Mouse (Mus musculus) limb, embryonic 12.5 days (tissue): Measurements from ENCODE around the gene Rpl41. TPM values are rescaled to one million over a fixed set of nuclear protein-coding genes. Genes with fewer than 3 reads are reported as not detected.
A peak's percentile ranks its signal among the peaks of the same experiment; 100 is the strongest.

Experiments
- ATAC-seq: fragments of 200-750 bp; cut with Nextera tagmentation; 2 replicates; pipeline ENCODE4 v1.8.0; 2017; ENCODE audit warnings: low read depth, moderate TSS enrichment; ENCODE audit not compliant: insufficient number of reproducible peaks, insufficient read depth, low FRiP score, low TSS enrichment
- H3K27ac ChIP-seq: fragments of 300-500 bp; sonication (generic); 2 replicates; pipeline ENCODE4 v1.5.1; 2016; ENCODE audit warnings: mild to moderate bottlenecking, moderate library complexity
- H3K27me3 ChIP-seq: fragments of 300-500 bp; sonication (generic); 2 replicates; pipeline ENCODE4 v1.6.1; 2016; ENCODE audit warnings: mild to moderate bottlenecking, moderate library complexity
- H3K36me3 ChIP-seq: fragments of 300-500 bp; sonication (generic); 2 replicates; pipeline ENCODE4 v1.6.1; 2016; ENCODE audit warnings: mild to moderate bottlenecking, moderate library complexity
- H3K4me1 ChIP-seq: fragments of 300-500 bp; sonication (generic); replicated peaks from 2 replicates; pipeline ENCODE4 v1.6.1; 2016
- H3K4me2 ChIP-seq: fragments of 300-500 bp; sonication (generic); 2 replicates; pipeline ENCODE4 v1.6.1; 2016; ENCODE audit warnings: mild to moderate bottlenecking, moderate library complexity
- H3K4me3 ChIP-seq: fragments of 300-500 bp; sonication (generic); replicated peaks from 2 replicates; pipeline ENCODE4 v1.5.1; 2016; ENCODE audit warnings: mild to moderate bottlenecking
- H3K9ac ChIP-seq: fragments of 300-500 bp; sonication (generic); replicated peaks from 2 replicates; pipeline ENCODE4 v1.6.1; 2016; ENCODE audit warnings: mild to moderate bottlenecking, moderate library complexity
- H3K9me3 ChIP-seq: fragments of 300-500 bp; sonication (generic); 2 replicates; pipeline ENCODE4 v1.6.1; 2016; ENCODE audit warnings: mild to moderate bottlenecking, moderate library complexity
- WGBS: fragments of 180-500 bp; shearing (Covaris S2); methylation state at CpG from one replicate; pipeline ENCODE4 v1.1.7; 2016; 5-methylcytosine and 5-hydroxymethylcytosine counted together
- polyA plus RNA-seq: library from polyadenylated mRNA; unstranded; fragments of >200 nt; fragmentation: Nextera tagmentation; extraction: Ambion mirVana; gene quantifications from 2 replicates; pipeline ENCODE4 v1.2.1, GENCODE M21; 2016

Rpl41 gene
- polyA plus RNA-seq, 1 experiment from 2014 or later: 3,599 TPM

- no peak overlapping the region for H3K9ac ChIP-seq
- H3K4me3 ChIP-seq: no peak overlapping the region
- ATAC-seq: no peak
- H3K27me3 ChIP-seq: no peaks in the 10 kb centered on the region
- peaks cover 13% of the 10 kb centered on the region for H3K4me1 ChIP-seq
- H3K4me2 ChIP-seq: no peak overlapping the region
- no peak overlapping the region for H3K27ac ChIP-seq
- H3K36me3 ChIP-seq: peaks cover 45% of the 10 kb centered on the region
- WGBS: 94% methylated on average over 15 of the region's 15 CpGs
- no peaks in the 10 kb centered on the region for H3K9me3 ChIP-seq
Measured at GRCm38 (mm10) chr10:128544151-128544657, 4.9 kb downstream of the Rpl41 start.

DNA sequence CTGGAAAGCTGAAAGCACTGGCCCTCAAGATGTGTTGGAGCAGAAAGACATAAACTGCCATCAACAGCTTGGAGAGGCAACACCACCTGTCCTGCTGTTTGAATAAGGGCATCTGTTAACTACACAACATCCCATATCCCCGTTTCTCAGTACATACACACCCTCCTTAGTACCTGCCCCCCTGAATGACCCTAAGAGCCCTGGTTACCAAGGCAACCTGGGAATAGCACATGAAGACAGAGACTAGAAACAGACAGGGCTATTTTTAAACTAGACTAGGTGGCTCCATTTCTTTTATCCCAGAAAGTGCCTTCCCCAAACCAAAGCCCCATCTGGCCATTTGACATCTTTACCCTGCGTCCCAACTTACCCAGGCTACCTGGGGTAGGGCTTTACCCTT lies 6.0 kb downstream of the Rpl41 start:
- Histone ChIP-seq H3K9me3 (no peaks in the 10 kb centered on the region), H3K27me3 (no peaks in the 10 kb centered on the region), H3K4me1 (peaks cover 13% of the 10 kb centered on the region), H3K9ac (no peak overlapping the region), H3K4me2 (no peak overlapping the region), H3K4me3 (no peak overlapping the region), H3K27ac (no peak overlapping the region), H3K36me3 (peaks cover 45% of the 10 kb centered on the region)
- 83% methylated on average over 2 of the region's 2 CpGs for WGBS
- no peak for ATAC-seq

DNA sequence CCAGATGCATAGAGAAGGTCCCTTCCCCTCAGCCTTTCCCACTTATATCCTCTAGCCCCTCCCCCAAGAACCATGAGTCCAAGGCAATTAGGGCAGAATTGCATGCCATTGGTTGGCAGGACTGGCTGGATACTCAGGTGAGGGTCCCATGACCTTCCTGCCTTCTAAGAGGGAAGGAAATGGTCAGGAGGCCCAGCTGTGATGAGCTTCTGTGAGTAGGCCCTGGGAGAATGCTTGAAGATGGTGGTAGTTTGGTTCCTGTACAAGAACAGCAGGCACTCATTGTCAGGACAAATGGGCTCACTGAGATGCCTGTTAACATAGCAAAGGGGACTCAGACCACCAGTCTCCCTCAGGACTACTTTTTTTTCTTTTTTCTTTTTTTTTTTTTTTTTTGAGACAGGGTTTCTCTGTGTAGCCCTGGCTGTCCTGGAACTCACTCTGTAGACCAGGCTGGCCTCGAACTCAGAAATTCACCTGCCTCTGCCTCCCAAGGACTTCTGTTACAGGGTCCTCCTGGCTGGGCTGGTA lies 10.7 kb downstream of the Rpl41 start:
- Histone ChIP-seq H3K36me3 (peaks cover 21% of the 10 kb centered on the region), H3K4me1 (0 out of 2 replicates have a peak, but pooled peaks cover 3% of the 10 kb centered on the region), H3K4me2 (no peak overlapping the region), H3K9me3 (no peaks in the 10 kb centered on the region), H3K4me3 (no peak overlapping the region), H3K9ac (no peak overlapping the region), H3K27me3 (no peaks in the 10 kb centered on the region), H3K27ac (no peak overlapping the region)
- no peak for ATAC-seq
- 91% methylated on average over 1 of the region's 1 CpGs for WGBS

GRCm38 (mm10) chr10:128536266-128536940 lies 12.7 kb downstream of the Rpl41 start:
- Histone ChIP-seq H3K4me2 (peak overlapping the region; percentile 48), H3K36me3 (peaks cover 5% of the 10 kb centered on the region; the same call in 1 of the 2 replicates), H3K27ac (peak overlapping the region; percentile 56; the same call in 1 of the 2 replicates), H3K4me1 (0 out of 2 replicates have a peak, but pooled peaks cover 3% of the 10 kb centered on the region), H3K9me3 (no peaks in the 10 kb centered on the region), H3K4me3 (peak overlapping the region; percentile 13; the same call in 1 of the 2 replicates), H3K27me3 (no peaks in the 10 kb centered on the region), H3K9ac (no peak overlapping the region)
- 15% methylated on average over 18 of the region's 18 CpGs for WGBS
- peak; percentile 78 for ATAC-seq

GRCm38 (mm10) chr10:128535624-128536265 lies 13.4 kb downstream of the Rpl41 start:
- 76% methylated on average over 4 of the region's 4 CpGs for WGBS
- peak overlapping the region; percentile 48 for H3K4me2 ChIP-seq
- peak; percentile 27; the same call in 1 of the 2 replicates for ATAC-seq
- no peaks in the 10 kb centered on the region for H3K9me3 ChIP-seq
- H3K9ac ChIP-seq: no peak overlapping the region
- H3K27ac ChIP-seq: peak overlapping the region; percentile 26; the same call in 1 of the 2 replicates
- no peaks in the 10 kb centered on the region for H3K27me3 ChIP-seq
- H3K4me3 ChIP-seq: peak overlapping the region; percentile 13; the same call in 1 of the 2 replicates
- H3K36me3 ChIP-seq: no peaks in the 10 kb centered on the region
- 0 out of 2 replicates have a peak, but pooled peaks cover 3% of the 10 kb centered on the region for H3K4me1 ChIP-seq

DNA sequence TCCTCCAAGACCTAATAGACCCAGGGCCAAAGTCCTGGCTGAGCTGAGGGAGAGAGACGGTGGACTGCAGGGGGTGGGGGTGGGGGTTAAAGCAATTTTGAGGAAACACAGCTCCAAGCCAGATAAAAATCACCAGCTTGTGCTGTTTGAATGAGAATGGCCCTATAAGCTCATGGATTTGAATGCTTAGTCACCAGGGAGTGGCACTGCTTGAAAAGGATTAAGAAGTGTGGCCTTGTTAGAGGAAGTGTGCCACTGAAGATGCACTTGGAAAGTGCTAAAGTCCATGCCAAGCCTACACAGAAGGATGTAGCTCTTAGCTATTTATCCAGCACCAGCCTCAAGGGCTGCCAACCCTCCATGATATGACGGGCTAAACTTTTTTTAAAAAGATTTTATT lies 13.9 kb downstream of the Rpl41 start:
- H3K4me1 ChIP-seq: 0 out of 2 replicates have a peak, but pooled peaks cover 3% of the 10 kb centered on the region
- H3K27ac ChIP-seq: no peak overlapping the region
- H3K4me3 ChIP-seq: no peak overlapping the region
- whole genome bisulfite sequencing: 77% methylated on average over 2 of the region's 2 CpGs
- no peak for ATAC-seq
- no peaks in the 10 kb centered on the region for H3K27me3 ChIP-seq
- H3K36me3 ChIP-seq: no peaks in the 10 kb centered on the region
- no peaks in the 10 kb centered on the region for H3K9me3 ChIP-seq
- H3K4me2 ChIP-seq: no peak overlapping the region
- no peak overlapping the region for H3K9ac ChIP-seq

GRCm38 (mm10) chr10:128526366-128527356 lies 22.4 kb downstream of the Rpl41 start:
- peak overlapping the region; percentile 99 for H3K4me2 ChIP-seq
- peaks cover 53% of the 10 kb centered on the region for H3K27me3 ChIP-seq
- WGBS: 34% methylated on average over 28 of the region's 28 CpGs
- ATAC-seq: no peak
- peak overlapping the region; percentile 78 for H3K4me3 ChIP-seq
- H3K9ac ChIP-seq: no peak overlapping the region
- H3K9me3 ChIP-seq: no peaks in the 10 kb centered on the region
- peaks cover 15% of the 10 kb centered on the region for H3K4me1 ChIP-seq
- H3K27ac ChIP-seq: no peak overlapping the region
- no peaks in the 10 kb centered on the region for H3K36me3 ChIP-seq

GRCm38 (mm10) chr10:128525671-128526308 lies 23.3 kb downstream of the Rpl41 start, which contains the start of gene Esyt1:
Gene Esyt1, minus strand, starts transcription at chr10:128525871.
- Histone ChIP-seq H3K4me1 (peaks cover 15% of the 10 kb centered on the region), H3K27me3 (peaks cover 60% of the 10 kb centered on the region), H3K9me3 (no peaks in the 10 kb centered on the region), H3K36me3 (peaks cover 8% of the 10 kb centered on the region; the same call in 1 of the 2 replicates), H3K9ac (peak within 1 kb of the TSS; percentile 71), H3K4me2 (peak within 1 kb of the TSS; percentile 99), H3K27ac (peak within 1 kb of the TSS; percentile 50; the same call in 1 of the 2 replicates), H3K4me3 (peak within 1 kb of the TSS; percentile 78)
- under 1% methylated on average over 37 of the region's 37 CpGs for WGBS
- peak; percentile 97 for ATAC-seq

DNA sequence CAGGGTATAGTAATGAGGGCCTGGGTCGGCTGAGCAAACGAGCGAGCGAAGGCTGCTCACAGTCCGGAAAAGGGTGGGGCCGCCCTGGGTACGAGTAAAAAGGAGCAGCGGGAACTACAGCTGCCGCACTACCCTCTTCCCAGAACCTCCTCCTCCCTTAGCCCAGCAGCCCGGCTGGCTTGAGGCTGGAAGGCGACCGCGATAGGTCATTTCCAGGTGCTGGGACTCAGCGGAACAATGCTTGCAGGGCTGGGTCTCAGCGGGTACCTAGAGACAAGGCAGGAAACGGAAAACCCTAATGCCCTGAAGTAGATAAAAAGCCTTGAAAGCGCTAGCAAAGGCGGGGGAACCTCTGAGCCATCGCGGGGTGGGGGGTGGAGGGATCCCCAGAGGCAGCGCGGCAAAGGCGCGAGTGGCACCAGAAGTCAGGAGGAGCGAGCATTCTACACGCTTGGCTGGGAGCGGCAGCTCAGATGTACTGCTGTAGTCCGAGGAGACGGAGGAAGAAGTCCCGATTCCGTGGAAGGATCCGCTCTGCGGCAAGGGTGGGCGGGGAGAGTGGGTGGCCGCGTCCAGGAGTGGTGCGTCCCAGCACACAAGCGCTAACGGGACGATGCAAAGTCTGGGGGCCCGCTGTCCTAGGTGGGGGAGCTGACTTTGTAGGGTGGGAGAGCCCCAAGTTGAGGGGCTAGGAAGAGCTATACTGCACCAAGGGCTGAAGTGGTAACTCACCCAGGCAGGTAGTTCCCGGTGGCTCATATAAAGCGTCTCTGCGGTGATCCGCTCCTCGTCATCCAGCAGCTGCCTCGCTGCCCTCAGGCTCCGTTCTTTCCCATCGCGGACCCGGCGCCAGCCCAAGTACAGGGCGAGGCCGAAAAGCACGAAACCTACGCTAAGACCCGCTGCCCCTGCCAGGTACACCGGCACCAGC lies 24.1 kb downstream of the Rpl41 start:
- peak overlapping the region; percentile 71 for H3K9ac ChIP-seq
- H3K27me3 ChIP-seq: peaks cover 64% of the 10 kb centered on the region
- peak overlapping the region; percentile 78 for H3K4me3 ChIP-seq
- H3K9me3 ChIP-seq: no peaks in the 10 kb centered on the region
- H3K4me2 ChIP-seq: peak overlapping the region; percentile 99
- under 1% methylated on average over 58 of the region's 58 CpGs for WGBS
- H3K36me3 ChIP-seq: peaks cover 16% of the 10 kb centered on the region; the same call in 1 of the 2 replicates
- H3K4me1 ChIP-seq: peaks cover 15% of the 10 kb centered on the region
- H3K27ac ChIP-seq: peak overlapping the region; percentile 50; the same call in 1 of the 2 replicates
- peak; percentile 17; the same call in 1 of the 2 replicates for ATAC-seq
